Mouse (Mus musculus) CH12.LX (cell line): ENCODE measurements around the gene Cop1. TPM values are rescaled to one million over a fixed set of nuclear protein-coding genes. Genes with fewer than 3 reads are reported as not detected.
"Not testable (repeated sequence)": the region's sequence is repeated elsewhere in the genome, so short reads cannot be mapped to it uniquely, and the experiment has no call there.

Source experiments
- DNase-seq: peaks from one replicate; pipeline ENCODE4 v3.0.0-alpha.2; 2013; ENCODE audit errors: extremely low read depth
- H3K27ac ChIP-seq: 2 replicates; pipeline ENCODE4 v1.5.1; 2012; ENCODE audit warnings: low read depth, mild to moderate bottlenecking, control low read depth, moderate library complexity; ENCODE audit not compliant: insufficient read depth
- H3K27me3 ChIP-seq: replicated peaks from 2 replicates; pipeline ENCODE3; 2012; ENCODE audit warnings: inconsistent platforms
- H3K36me3 ChIP-seq, 2 experiments: replicated peaks in 1 of 2; 2 replicates each; pipeline versions ENCODE3 to v1.6.1; 2012; ENCODE audit warnings: inconsistent platforms in 1 of 2, low read length in 1 of 2, mild to moderate bottlenecking in 1 of 2, mixed read lengths in 1 of 2, moderate library complexity in 1 of 2; ENCODE audit not compliant: control insufficient read depth in 1 of 2, insufficient read depth in 1 of 2
- H3K4me1 ChIP-seq, 2 experiments: 2 replicates each; pipeline ENCODE4 v1.6.1; 2012; ENCODE audit warnings: inconsistent platforms in 1 of 2, moderate library complexity in 1 of 2; ENCODE audit not compliant: insufficient read depth in 2 of 2, control insufficient read depth in 1 of 2
- H3K4me2 ChIP-seq: 2 replicates; pipeline ENCODE4 v1.6.1; 2012; ENCODE audit warnings: low read depth, mild to moderate bottlenecking, control low read depth; ENCODE audit not compliant: poor library complexity, insufficient read depth, severe bottlenecking
- H3K4me3 ChIP-seq, 3 experiments: fragments of 150-350 bp in 1 of 3; sonication (generic) in 1 of 3; replicated peaks in 1 of 3; 2 replicates each; pipeline versions ENCODE3 to v1.5.1; 2011 to 2012; ENCODE audit warnings: low read depth in 2 of 3, low read length in 2 of 3, mild to moderate bottlenecking in 2 of 3, moderate library complexity in 2 of 3, control low read depth in 1 of 3, improper control_type of control experiment in 1 of 3, inconsistent platforms in 1 of 3, mixed read lengths in 1 of 3; ENCODE audit not compliant: poor library complexity in 1 of 3
- H3K79me2 ChIP-seq: replicated peaks from 2 replicates; pipeline ENCODE4 v1.6.1; 2012; ENCODE audit warnings: mild to moderate bottlenecking, moderate library complexity; ENCODE audit not compliant: control insufficient read depth, poor library complexity, insufficient read depth, severe bottlenecking; ENCODE audit errors: extremely low read depth
- H3K9ac ChIP-seq: 2 replicates; pipeline ENCODE4 v1.6.1; 2012; ENCODE audit warnings: low read depth, mild to moderate bottlenecking, control low read depth, moderate library complexity; ENCODE audit not compliant: insufficient read depth
- H3K9me3 ChIP-seq: replicated peaks from 2 replicates; pipeline ENCODE3; 2012; ENCODE audit warnings: low read length, inconsistent platforms, mixed read lengths
- BHLHE40 ChIP-seq: IDR thresholded peaks from 2 replicates; pipeline ENCODE4 v1.6.1; 2011; ENCODE audit warnings: mild to moderate bottlenecking, low read depth, low read length, improper control_type of control experiment
- ELF1 ChIP-seq: IDR thresholded peaks from 2 replicates; pipeline ENCODE4 v1.6.1; 2014; ENCODE audit warnings: low read depth, mild to moderate bottlenecking, inconsistent platforms, low read length, improper control_type of control experiment
- EP300 ChIP-seq: IDR thresholded peaks from 2 replicates; pipeline ENCODE4 v1.6.1; 2011; ENCODE audit warnings: low read length, improper control_type of control experiment
- ETS1 ChIP-seq: conservative IDR thresholded peaks from 2 replicates; pipeline ENCODE4 v1.6.1; 2012; ENCODE audit warnings: low read depth, mild to moderate bottlenecking, inconsistent platforms, low read length, improper control_type of control experiment, moderate library complexity
- HCFC1 ChIP-seq: IDR thresholded peaks from 2 replicates; pipeline ENCODE4 v1.6.1; 2012; ENCODE audit warnings: low read depth, mild to moderate bottlenecking, inconsistent platforms, low read length, improper control_type of control experiment
- IRF4 ChIP-seq: IDR thresholded peaks from 2 replicates; pipeline ENCODE4 v1.6.1; 2014; ENCODE audit warnings: low read depth, mild to moderate bottlenecking, inconsistent platforms, low read length, improper control_type of control experiment
- KAT2A ChIP-seq: IDR thresholded peaks from 2 replicates; pipeline ENCODE4 v1.6.1; 2012; ENCODE audit warnings: low read length, improper control_type of control experiment, inconsistent platforms; ENCODE audit not compliant: insufficient replicate concordance
- MAX ChIP-seq: IDR thresholded peaks from 2 replicates; pipeline ENCODE4 v1.6.1; 2011; ENCODE audit warnings: low read length, improper control_type of control experiment
- MEF2A ChIP-seq: IDR thresholded peaks from 2 replicates; pipeline ENCODE4 v1.6.1; 2014; ENCODE audit warnings: low read depth, mild to moderate bottlenecking, inconsistent platforms, low read length, improper control_type of control experiment, borderline replicate concordance
- MYC ChIP-seq: IDR thresholded peaks from 2 replicates; pipeline ENCODE4 v1.6.1; 2011; ENCODE audit warnings: low read depth, mild to moderate bottlenecking, improper control_type of control experiment, low read length
- NELFE ChIP-seq: IDR thresholded peaks from 2 replicates; pipeline ENCODE4 v1.6.1; 2011; ENCODE audit warnings: low read depth, low read length, improper control_type of control experiment
- NRF1 ChIP-seq: IDR thresholded peaks from 2 replicates; pipeline ENCODE4 v1.6.1; 2014; ENCODE audit warnings: low read depth, mild to moderate bottlenecking, inconsistent platforms, low read length, improper control_type of control experiment, moderate library complexity
- POLR2A ChIP-seq: IDR thresholded peaks from 2 replicates; pipeline ENCODE4 v1.6.1; 2011; ENCODE audit warnings: low read depth, mild to moderate bottlenecking, improper control_type of control experiment, low read length
- POLR2AphosphoS2 ChIP-seq: IDR thresholded peaks from 2 replicates; pipeline ENCODE4 v1.6.1; 2011; ENCODE audit warnings: low read depth, low read length, improper control_type of control experiment
- SIN3A ChIP-seq: IDR thresholded peaks from 2 replicates; pipeline ENCODE4 v1.6.1; 2012; ENCODE audit warnings: low read length, improper control_type of control experiment, inconsistent platforms
- TBP ChIP-seq: conservative IDR thresholded peaks from 2 replicates; pipeline ENCODE4 v1.6.1; 2011; ENCODE audit warnings: low read depth, low read length, improper control_type of control experiment
- TCF12 ChIP-seq: IDR thresholded peaks from 2 replicates; pipeline ENCODE4 v1.6.1; 2014; ENCODE audit warnings: low read depth, mild to moderate bottlenecking, inconsistent platforms, low read length, improper control_type of control experiment
- UBTF ChIP-seq: IDR thresholded peaks from 2 replicates; pipeline ENCODE4 v1.6.1; 2012; ENCODE audit warnings: low read depth, mild to moderate bottlenecking, inconsistent platforms, low read length, improper control_type of control experiment, moderate library complexity
- ZMIZ1 ChIP-seq: IDR thresholded peaks from 2 replicates; pipeline ENCODE4 v1.6.1; 2012; ENCODE audit warnings: low read depth, mild to moderate bottlenecking, inconsistent platforms, low read length, improper control_type of control experiment
- dilution Hi-C: fragments of 300-500 bp; cut with MboI; formaldehyde crosslinking; loops from 2 replicates; pipeline ENCODE4 v1.14.3; 2020; ENCODE audit warnings: low sequenced_read_pairs; ENCODE audit not compliant: extremely low pct_unique_long_range_greater_than_20kb, extremely low pct_ligation_motif_present
- in situ Hi-C: fragments of 300-500 bp; cut with MboI; formaldehyde crosslinking; loops from 3 replicates; pipeline ENCODE4 v1.14.3; 2019; ENCODE audit warnings: low sequenced_read_pairs, low pct_ligation_motif_present, low pct_unique_long_range_greater_than_20kb, mixed read lengths
- polyA plus RNA-seq: library from polyadenylated mRNA; unstranded; fragments of >175 nt; gene quantifications from 2 replicates; pipeline ENCODE4 v1.2.1, GENCODE M21; 2012; ENCODE audit warnings: low read depth; ENCODE audit not compliant: insufficient read length
- total RNA-seq, 2 experiments: library from RNA; depleted of rRNA; stranded (reverse); fragments of 300-350 nt in 1 of 2; fragments of >200 nt in 1 of 2; gene quantifications; 2 replicates each; pipeline ENCODE4 v1.2.3; 2012 to 2014

The Cop1 gene
- total RNA-seq (2012; rRNA removed) (54.6 and 65.2 TPM in 2 replicates), total RNA-seq (2014; rRNA removed) (93.2 and 132 TPM in 2 replicates), polyA plus RNA-seq (79.0 and 80.8 TPM in 2 replicates)

- Histone ChIP-seq H3K79me2 (peaks cover 34% of the 10 kb centered on the region), H3K36me3 (peaks cover 0 to 10% of the 10 kb centered on the region in 2 experiments), H3K27ac (peak within 1 kb of the TSS; percentile 74), H3K9ac (peak within 1 kb of the TSS; percentile 99), H3K4me2 (peak within 1 kb of the TSS; percentile 91), H3K4me3 (peak within 1 kb of the TSS; percentile 75 to 95 (median 80)), H3K4me1 (peaks cover 4 to 22% of the 10 kb centered on the region in 2 experiments; a peak in 3 of 4 replicates)
- H3K27me3 ChIP-seq, dilution Hi-C loops, H3K9me3 ChIP-seq, in situ Hi-C loops: not testable (repeated sequence)
- DNase-seq, result peak; percentile 83
- TF ChIP-seq POLR2AphosphoS2 (peak; percentile 93), NRF1 (peak; percentile 89), ELF1 (peak; percentile 66), POLR2A (peak; percentile 98), MAX (peak; percentile 69; the same call in 1 of the 2 replicates), NELFE (peak; percentile 99), KAT2A (peak; percentile 59; the same call in 1 of the 2 replicates), MYC (peak; percentile 71), BHLHE40 (0 out of 2 replicates have a peak, but pooled peaks have one; percentile 2), ZMIZ1 (peak; percentile 96), HCFC1 (peak; percentile 63), TBP (peak; percentile 76; the same call in 1 of the 2 replicates), SIN3A (peak; percentile 61), MEF2A (peak; percentile 62), TCF12 (peak; percentile 85)
Observed at GRCm38 (mm10) chr1:159231781-159232571, at the start of gene Cop1. TSS of gene Cop1 (plus strand) at chr1:159232320.

DNA sequence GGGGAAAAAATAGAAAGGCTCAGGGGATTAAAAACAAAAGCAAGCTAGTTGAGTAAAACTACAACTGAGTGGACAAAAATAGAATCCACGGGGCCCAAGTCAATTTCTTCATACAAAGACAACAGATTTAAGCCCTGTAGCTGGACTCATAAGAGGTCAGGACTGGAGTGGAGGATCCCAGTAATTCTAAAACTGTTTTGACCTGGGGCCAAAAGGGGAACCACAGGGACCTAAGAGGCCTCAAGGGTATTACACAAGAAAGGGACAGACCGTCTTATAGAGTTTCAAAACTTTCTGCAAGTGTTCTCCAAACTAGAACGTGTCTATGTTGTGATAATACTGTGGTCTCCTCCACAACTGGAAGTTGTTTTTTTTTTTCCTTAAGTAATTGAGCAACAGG lies 45.4 kb upstream of the Cop1 start:
- H3K27me3 ChIP-seq, result no peaks in the 10 kb centered on the region
- no peak overlapping the region for H3K4me3 ChIP-seq
- in situ Hi-C loops, result no loop called here
- H3K9ac ChIP-seq, result no peak overlapping the region
- H3K79me2 ChIP-seq, result no peaks in the 10 kb centered on the region
- peak overlapping the region; percentile 67 for H3K4me2 ChIP-seq
- H3K36me3 ChIP-seq, result no peaks in the 10 kb centered on the region
- peak; percentile 33; the same call in 1 of the 2 replicates for TF ChIP-seq ETS1
- TF ChIP-seq UBTF, result no peak
- peak; percentile 76; the same call in 1 of the 2 replicates for TF ChIP-seq IRF4
- TF ChIP-seq EP300, result peak; percentile 52
- peak; percentile 95 for TF ChIP-seq MEF2A
- TF ChIP-seq BHLHE40, result no peak; the same call in 1 of the 2 replicates
- TF ChIP-seq, all 38 proteins: peak for 4
- no peaks in the 10 kb centered on the region for H3K9me3 ChIP-seq
- H3K27ac ChIP-seq, result no peak overlapping the region
- DNase-seq, result peak; percentile 41
- dilution Hi-C loops, result no loop called here
- peaks cover 2 to 13% of the 10 kb centered on the region in 2 experiments; a peak in 3 of 4 replicates for H3K4me1 ChIP-seq
